In the genomic region with DNA sequence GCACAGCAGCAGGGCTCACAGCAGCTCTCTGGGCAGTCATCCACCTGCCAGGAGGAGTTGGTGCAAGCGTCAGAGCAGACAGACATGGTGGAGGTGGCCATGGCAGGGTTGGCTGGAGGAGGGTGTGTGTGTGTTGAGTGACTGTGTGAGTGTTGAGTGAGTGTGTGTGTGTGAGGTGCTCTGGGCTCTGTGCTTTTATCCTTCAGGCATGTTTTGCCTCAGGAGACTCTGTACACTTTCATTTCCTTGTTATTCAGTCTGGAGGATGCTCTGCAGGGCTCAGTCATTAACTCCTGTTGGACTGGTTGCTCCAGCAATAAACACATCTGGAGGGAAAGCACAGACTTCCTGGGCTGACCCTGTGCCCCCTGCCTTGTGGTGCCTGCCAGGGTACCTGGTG, we compare ENCODE assay signal across 13 mouse cellular contexts. TPM values are rescaled to one million over a fixed set of nuclear protein-coding genes. Genes with fewer than 3 reads are reported as not detected.
"Had no signal": no experiment of that assay in that cellular context is flagged by ENCODE, and none has a peak within 500 bp of the region (broad histone marks: within the 10 kb centered on the region; RNA-seq: fewer than 3 reads in every experiment).

A gene (minus strand): TSS at position 101 of the 400 bp plus-strand sequence.

RNA-seq across cellular contexts. Expression of the gene that starts here (rescaled TPM):
- polyA plus RNA-seq: neural tube, embryonic 13.5 days; neural tube, embryonic 14.5 days; neural tube, embryonic 15.5 days; small intestine, adult 2 months; spleen, adult 2 months; stomach, embryonic 14.5 days; stomach, embryonic 15.5 days; stomach, embryonic 16.5 days; stomach, postnatal 0 days; testis, adult 2 months; thymus, adult 2 months; thymus, postnatal 0 days; urinary bladder, adult 2 months had no signal
